Mouse (Mus musculus) lung, embryonic 14.5 days (tissue): ENCODE measurements around the gene Mmp23. TPM values are rescaled to one million over a fixed set of nuclear protein-coding genes. Genes with fewer than 3 reads are reported as not detected.

Experiments used
- ATAC-seq: fragments of 200-750 bp; cut with Nextera tagmentation; 2 replicates; pipeline ENCODE4 v1.8.0; 2017; ENCODE audit warnings: mild to moderate bottlenecking, moderate TSS enrichment, moderate library complexity; ENCODE audit not compliant: insufficient read depth
- DNase-seq: peaks from one replicate; pipeline ENCODE4 v3.0.0-alpha.2; 2015
- H3K27ac ChIP-seq: fragments of 300-500 bp; sonication (generic); 2 replicates; pipeline ENCODE4 v1.5.1; 2014; ENCODE audit warnings: low read depth, mild to moderate bottlenecking, moderate library complexity
- H3K27me3 ChIP-seq: fragments of 300-500 bp; sonication (generic); 2 replicates; pipeline ENCODE4 v1.6.1; 2014; ENCODE audit warnings: low read length, control low read depth; ENCODE audit not compliant: insufficient read depth
- H3K36me3 ChIP-seq: fragments of 300-500 bp; sonication (generic); 2 replicates; pipeline ENCODE4 v1.6.1; 2014; ENCODE audit warnings: control low read depth; ENCODE audit not compliant: insufficient read depth
- H3K4me1 ChIP-seq: fragments of 300-500 bp; sonication (generic); 2 replicates; pipeline ENCODE4 v1.6.1; 2014; ENCODE audit warnings: antibody characterized with exemption, control low read depth; ENCODE audit not compliant: insufficient read depth
- H3K4me2 ChIP-seq: fragments of 300-500 bp; sonication (generic); 2 replicates; pipeline ENCODE4 v1.6.1; 2014; ENCODE audit warnings: mild to moderate bottlenecking
- H3K4me3 ChIP-seq: fragments of 300-500 bp; sonication (generic); 2 replicates; pipeline ENCODE4 v1.5.1; 2014; ENCODE audit warnings: low read depth, low read length
- H3K9ac ChIP-seq: fragments of 300-500 bp; sonication (generic); 2 replicates; pipeline ENCODE4 v1.6.1; 2014
- H3K9me3 ChIP-seq: fragments of 300-500 bp; sonication (generic); 2 replicates; pipeline ENCODE4 v1.6.1; 2016; ENCODE audit warnings: low read depth, low read length, control low read depth
- CTCF ChIP-seq: IDR thresholded peaks from 2 replicates; pipeline ENCODE4 v1.5.1; 2016; ENCODE audit warnings: antibody characterized with exemption, low read depth
- WGBS: fragments of 180-500 bp; shearing (Covaris S2); extraction: QIAGEN DNeasy Blood & Tissue Kit; methylation state at CpG from one replicate; pipeline ENCODE4 v1.1.7; 2014; 5-methylcytosine and 5-hydroxymethylcytosine counted together
- polyA plus RNA-seq: library from polyadenylated mRNA; unstranded; fragments of >200 nt; fragmentation: Nextera tagmentation; extraction: Ambion mirVana; gene quantifications from 2 replicates; pipeline ENCODE4 v1.2.1, GENCODE M21; 2014

The Mmp23 gene
- polyA plus RNA-seq, 1 experiment from 2014 or later = 34.8 TPM

- H3K27me3 ChIP-seq = peaks cover 18% of the 10 kb centered on the region; the same call in 1 of the 2 replicates
- peaks cover 38% of the 10 kb centered on the region for H3K36me3 ChIP-seq
- ATAC-seq (peak; percentile 57), DNase-seq (peak; percentile 80)
- TF ChIP-seq CTCF = no peak
- H3K9me3 ChIP-seq = no peaks in the 10 kb centered on the region
- WGBS = 2% methylated on average over 52 of the region's 52 CpGs
- peak overlapping the region; percentile 91 for H3K4me2 ChIP-seq
- H3K9ac ChIP-seq = peak overlapping the region; percentile 63
- H3K27ac ChIP-seq = peak overlapping the region; percentile 12; the same call in 1 of the 2 replicates
- H3K4me3 ChIP-seq = peak overlapping the region; percentile 48
- H3K4me1 ChIP-seq = peaks cover 12% of the 10 kb centered on the region; the same call in 1 of the 2 replicates
These were observed 1.5 kb upstream of the Mmp23 start for GRCm38 (mm10) chr4:155654456-155655298.

- peak overlapping the region; percentile 48 for H3K4me3 ChIP-seq
- DNase-seq (no peak), ATAC-seq (no peak)
- H3K4me2 ChIP-seq = peak overlapping the region; percentile 91
- no peaks in the 10 kb centered on the region for H3K9me3 ChIP-seq
- 1% methylated on average over 6 of the region's 6 CpGs for WGBS
- H3K36me3 ChIP-seq = peaks cover 38% of the 10 kb centered on the region
- no peak for TF ChIP-seq CTCF
- peaks cover 18% of the 10 kb centered on the region; the same call in 1 of the 2 replicates for H3K27me3 ChIP-seq
- H3K27ac ChIP-seq = no peak overlapping the region
- H3K4me1 ChIP-seq = peaks cover 12% of the 10 kb centered on the region; the same call in 1 of the 2 replicates
- H3K9ac ChIP-seq = peak overlapping the region; percentile 63
These were observed 935 bp upstream of the Mmp23 start for GRCm38 (mm10) chr4:155654183-155654455.

- TF ChIP-seq CTCF = peak; percentile 51
- peaks cover 38% of the 10 kb centered on the region for H3K36me3 ChIP-seq
- peaks cover 18% of the 10 kb centered on the region; the same call in 1 of the 2 replicates for H3K27me3 ChIP-seq
- peaks cover 12% of the 10 kb centered on the region; the same call in 1 of the 2 replicates for H3K4me1 ChIP-seq
- DNase-seq (peak; percentile 74), ATAC-seq (peak; percentile 29)
- peak overlapping the region; percentile 60; the same call in 1 of the 2 replicates for H3K27ac ChIP-seq
- no peaks in the 10 kb centered on the region for H3K9me3 ChIP-seq
- peak overlapping the region; percentile 91 for H3K4me2 ChIP-seq
- peak overlapping the region; percentile 63 for H3K9ac ChIP-seq
- 3% methylated on average over 31 of the region's 31 CpGs for WGBS
- H3K4me3 ChIP-seq = peak overlapping the region; percentile 48
These were observed 433 bp upstream of the Mmp23 start for GRCm38 (mm10) chr4:155653451-155654182.

GRCm38 (mm10) chr4:155652283-155653085 is 700 bp downstream of the Mmp23 start:
- Histone ChIP-seq H3K4me2 (peak overlapping the region; percentile 91), H3K27me3 (peaks cover 18% of the 10 kb centered on the region; the same call in 1 of the 2 replicates), H3K4me1 (peaks cover 12% of the 10 kb centered on the region; the same call in 1 of the 2 replicates), H3K9me3 (no peaks in the 10 kb centered on the region), H3K27ac (peak overlapping the region; percentile 60), H3K9ac (peak overlapping the region; percentile 63), H3K4me3 (peak overlapping the region; percentile 48), H3K36me3 (peaks cover 48% of the 10 kb centered on the region)
- no peak for TF ChIP-seq CTCF
- ATAC-seq (no peak), DNase-seq (peak; percentile 44)
- WGBS = 20% methylated on average over 36 of the region's 36 CpGs

GRCm38 (mm10) chr4:155651553-155652269 is 1.5 kb downstream of the Mmp23 start:
- Histone ChIP-seq H3K4me1 (peaks cover 12% of the 10 kb centered on the region; the same call in 1 of the 2 replicates), H3K9me3 (no peaks in the 10 kb centered on the region), H3K36me3 (peaks cover 55% of the 10 kb centered on the region), H3K27me3 (peaks cover 18% of the 10 kb centered on the region; the same call in 1 of the 2 replicates), H3K27ac (peak overlapping the region; percentile 55), H3K9ac (peak overlapping the region; percentile 23; the same call in 1 of the 2 replicates), H3K4me3 (peak overlapping the region; percentile 48), H3K4me2 (peak overlapping the region; percentile 91)
- DNase-seq (peak; percentile 71), ATAC-seq (peak; percentile 29; the same call in 1 of the 2 replicates)
- TF ChIP-seq CTCF = no peak
- 46% methylated on average over 15 of the region's 15 CpGs for WGBS

- Histone ChIP-seq H3K36me3 (peaks cover 67% of the 10 kb centered on the region), H3K27me3 (peaks cover 6% of the 10 kb centered on the region; the same call in 1 of the 2 replicates), H3K27ac (no peak overlapping the region), H3K4me2 (no peak overlapping the region), H3K4me1 (peaks cover 4% of the 10 kb centered on the region; the same call in 1 of the 2 replicates), H3K9me3 (no peaks in the 10 kb centered on the region), H3K4me3 (no peak overlapping the region), H3K9ac (no peak overlapping the region)
- DNase-seq = no peak
- no peak for ATAC-seq
- TF ChIP-seq CTCF = no peak
- 91% methylated on average over 11 of the region's 11 CpGs for WGBS
These were observed 3.8 kb downstream of the Mmp23 start for GRCm38 (mm10) chr4:155649355-155649754.
